In the genomic region with DNA sequence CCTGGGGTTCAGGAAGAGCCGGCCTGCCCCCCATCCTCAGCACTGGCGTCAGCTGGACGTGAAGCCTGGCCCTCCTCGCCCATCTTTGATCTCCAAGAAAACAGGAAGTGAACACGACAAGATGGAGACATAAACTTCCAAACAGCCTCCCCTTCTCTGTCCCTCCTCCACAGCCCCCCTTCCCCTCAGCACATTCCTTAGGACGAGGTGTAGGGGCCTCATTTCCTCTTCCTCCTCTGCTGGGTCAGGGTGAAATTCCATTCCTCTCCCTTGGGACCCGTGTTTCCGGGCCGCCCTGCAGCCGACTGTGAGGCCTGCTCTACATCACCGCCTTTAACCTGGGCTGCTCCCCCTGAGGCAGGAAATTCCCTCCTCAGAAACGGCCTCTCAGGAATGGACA, we compare ENCODE assay signal across 8 mouse cellular contexts. TPM values are rescaled to one million over a fixed set of nuclear protein-coding genes. Genes with fewer than 3 reads are reported as not detected.
DNase-seq lines count a peak whose midpoint lies in the region; ATAC-seq and TF ChIP-seq lines count a peak whose summit lies in the region.

No protein-coding gene starts in this region.

- no peaks in the 10 kb centered on the region for H3K36me3 ChIP-seq in kidney, embryonic 16.5 days (ENCODE audit: insufficient read depth, low read length)
- no peaks in the 10 kb centered on the region for H3K36me3 ChIP-seq in forebrain, embryonic 14.5 days (ENCODE audit: control insufficient read depth, insufficient read depth, low read length)
- H3K36me3 ChIP-seq in midbrain, embryonic 13.5 days: no peaks in the 10 kb centered on the region

- H3K27ac ChIP-seq in left cerebral cortex, adult 2 months: peak overlapping the region; percentile 71; the same call in 1 of the 2 replicates
- H3K27ac ChIP-seq in kidney, embryonic 16.5 days (ENCODE audit: low read length): peak overlapping the region; percentile 83
- H3K27ac ChIP-seq in forebrain, embryonic 14.5 days (ENCODE audit: low read depth, low read length): no peak overlapping the region
- H3K27ac ChIP-seq in midbrain, embryonic 13.5 days: no peak overlapping the region

- ATAC-seq in kidney, embryonic 16.5 days (ENCODE audit: low FRiP score, low TSS enrichment): peak; percentile 87
- no peak for ATAC-seq in erythroid progenitor cell, adult 5-6 weeks (replicated peaks; ENCODE audit: low FRiP score, poor library complexity, severe bottlenecking)
- ATAC-seq in forebrain, embryonic 14.5 days: no peak
- ATAC-seq in midbrain, embryonic 13.5 days: no peak

- H3K9me3 ChIP-seq in kidney, embryonic 16.5 days (ENCODE audit: low read length): no peaks in the 10 kb centered on the region
- no peaks in the 10 kb centered on the region for H3K9me3 ChIP-seq in forebrain, embryonic 14.5 days (replicated peaks; ENCODE audit: control insufficient read depth, low read length)
- no peaks in the 10 kb centered on the region for H3K9me3 ChIP-seq in midbrain, embryonic 13.5 days

- DNase-seq in left cerebral cortex, adult 2 months (ENCODE audit: extremely low spot score in 1 of 2, low spot score in 2 of 2): no peak
- DNase-seq in left cerebral cortex, adult 8-10 months (ENCODE audit: low spot score in 2 of 2): no peak
- DNase-seq in heart, adult 11 months: peak; percentile 99
- DNase-seq in lung, postnatal 4 days: peak; percentile 70 to 84
- no peak for DNase-seq in forebrain, embryonic 14.5 days (ENCODE audit: low spot score)

- intact Hi-C loops in left cerebral cortex, adult 2 months (cut with DNase I): loop anchor here (10.0 kb wide), 1 partner anchor 151 kb away; no protein-coding TSS in a partner anchor

- 18% methylated on average over 12 of the region's 12 CpGs for WGBS in kidney, embryonic 16.5 days
- WGBS in forebrain, embryonic 14.5 days: 78% methylated on average over 12 of the region's 12 CpGs
- 77% methylated on average over 12 of the region's 12 CpGs for WGBS in midbrain, embryonic 13.5 days

- no peak overlapping the region for H3K9ac ChIP-seq in kidney, embryonic 16.5 days (replicated peaks; ENCODE audit: low read length)
- H3K9ac ChIP-seq in forebrain, embryonic 14.5 days (ENCODE audit: low read length): no peak overlapping the region
- H3K9ac ChIP-seq in midbrain, embryonic 13.5 days (replicated peaks): no peak overlapping the region

- no peak overlapping the region for H3K4me2 ChIP-seq in kidney, embryonic 16.5 days (replicated peaks; ENCODE audit: low read depth, low read length)
- no peak overlapping the region for H3K4me2 ChIP-seq in forebrain, embryonic 14.5 days (ENCODE audit: low read length)
- H3K4me2 ChIP-seq in midbrain, embryonic 13.5 days (replicated peaks): no peak overlapping the region

- peaks cover 30% of the 10 kb centered on the region for H3K4me1 ChIP-seq in kidney, embryonic 16.5 days (ENCODE audit: insufficient read depth, low read length)
- no peaks in the 10 kb centered on the region for H3K4me1 ChIP-seq in forebrain, embryonic 14.5 days (ENCODE audit: control insufficient read depth, insufficient read depth, low read length)
- H3K4me1 ChIP-seq in midbrain, embryonic 13.5 days (replicated peaks): no peaks in the 10 kb centered on the region

- no peaks in the 10 kb centered on the region for H3K27me3 ChIP-seq in kidney, embryonic 16.5 days (ENCODE audit: insufficient read depth, low read length)
- no peaks in the 10 kb centered on the region for H3K27me3 ChIP-seq in forebrain, embryonic 14.5 days (replicated peaks; ENCODE audit: control insufficient read depth, insufficient read depth, low read length)
- H3K27me3 ChIP-seq in midbrain, embryonic 13.5 days: no peaks in the 10 kb centered on the region

- no peak overlapping the region for H3K4me3 ChIP-seq in left cerebral cortex, adult 2 months
- H3K4me3 ChIP-seq in kidney, embryonic 16.5 days (ENCODE audit: low read length): no peak overlapping the region
- no peak overlapping the region for H3K4me3 ChIP-seq in forebrain, embryonic 14.5 days (ENCODE audit: low read depth, low read length)
- H3K4me3 ChIP-seq in midbrain, embryonic 13.5 days (replicated peaks): no peak overlapping the region

- no peak for TF ChIP-seq CTCF in left cerebral cortex, adult 2 months (IDR thresholded peaks at IDR 0.05)

RNA-seq across cellular contexts. Expression of a gene that starts 9.4 kb away (rescaled TPM):
- 10 to 100 TPM; 22.2 to 23.0 TPM for total RNA-seq in left cerebral cortex, adult 2 months (2021)
- total RNA-seq in left cerebral cortex, adult 8-10 months (2022): 10 to 100 TPM; 19.5 to 22.0 (median 21.4) TPM
- 93.6 and 98.7 TPM in 2 replicates for polyA plus RNA-seq in kidney, embryonic 16.5 days (2015; fragmentation: Nextera tagmentation; extraction: Ambion mirVana)
- 5.4 and 15.5 TPM in 2 replicates for total RNA-seq in erythroid progenitor cell, adult 5-6 weeks (2015; ENCODE audit: low replicate concordance)
- 0.64 and 1.4 TPM in 2 replicates for total RNA-seq in erythroid progenitor cell, adult 5-6 weeks (2017; ENCODE audit: low replicate concordance)
- polyA plus RNA-seq in forebrain, embryonic 14.5 days (2014; fragmentation: Nextera tagmentation; extraction: Ambion mirVana): 15.0 and 23.1 TPM in 2 replicates
- 22.0 and 24.8 TPM in 2 replicates for polyA plus RNA-seq in midbrain, embryonic 13.5 days (2015; fragmentation: Nextera tagmentation; extraction: Ambion mirVana)

RNA-seq across cellular contexts. Expression of a gene that starts 34.3 kb away (rescaled TPM):
- total RNA-seq in left cerebral cortex, adult 2 months (2021): 100 to 1,000 TPM; 140 to 153 TPM
- 100 to 1,000 TPM; 143 to 158 (median 151) TPM for total RNA-seq in left cerebral cortex, adult 8-10 months (2022)
- polyA plus RNA-seq in kidney, embryonic 16.5 days (2015; fragmentation: Nextera tagmentation; extraction: Ambion mirVana): 35.7 and 39.1 TPM in 2 replicates
- total RNA-seq in erythroid progenitor cell, adult 5-6 weeks (2015; ENCODE audit: low replicate concordance): 0.84 TPM in 1 of 2 replicates, not detected in the other
- not detected in 2 replicates for total RNA-seq in erythroid progenitor cell, adult 5-6 weeks (2017; ENCODE audit: low replicate concordance)
- 60.3 and 65.9 TPM in 2 replicates for polyA plus RNA-seq in forebrain, embryonic 14.5 days (2014; fragmentation: Nextera tagmentation; extraction: Ambion mirVana)
- polyA plus RNA-seq in midbrain, embryonic 13.5 days (2015; fragmentation: Nextera tagmentation; extraction: Ambion mirVana): 62.5 and 62.9 TPM in 2 replicates

RNA-seq across cellular contexts. Expression of a gene that starts 48.1 kb away (rescaled TPM):
- 10 to 100 TPM in 1 of 2 experiments, 1 to 10 TPM in 1; 9.4 to 10.5 TPM for total RNA-seq in left cerebral cortex, adult 2 months (2021)
- 10 to 100 TPM in 1 of 4 experiments, 1 to 10 TPM in 3; 6.8 to 11.9 (median 9.1) TPM for total RNA-seq in left cerebral cortex, adult 8-10 months (2022)
- 42.3 and 45.1 TPM in 2 replicates for polyA plus RNA-seq in kidney, embryonic 16.5 days (2015; fragmentation: Nextera tagmentation; extraction: Ambion mirVana)
- not detected in 2 replicates for total RNA-seq in erythroid progenitor cell, adult 5-6 weeks (2015; ENCODE audit: low replicate concordance)
- 1.5 and 3.7 TPM in 2 replicates for total RNA-seq in erythroid progenitor cell, adult 5-6 weeks (2017; ENCODE audit: low replicate concordance)
- 10.9 and 14.3 TPM in 2 replicates for polyA plus RNA-seq in forebrain, embryonic 14.5 days (2014; fragmentation: Nextera tagmentation; extraction: Ambion mirVana)
- 16.5 and 16.6 TPM in 2 replicates for polyA plus RNA-seq in midbrain, embryonic 13.5 days (2015; fragmentation: Nextera tagmentation; extraction: Ambion mirVana)

RNA-seq across cellular contexts. Expression of a gene that starts 56.3 kb away (rescaled TPM):
- 100 to 1,000 TPM; 122 to 133 TPM for total RNA-seq in left cerebral cortex, adult 2 months (2021)
- 100 to 1,000 TPM; 110 to 142 (median 119) TPM for total RNA-seq in left cerebral cortex, adult 8-10 months (2022)
- polyA plus RNA-seq in kidney, embryonic 16.5 days (2015; fragmentation: Nextera tagmentation; extraction: Ambion mirVana): 18.5 and 18.6 TPM in 2 replicates
- not detected in 2 replicates for total RNA-seq in erythroid progenitor cell, adult 5-6 weeks (2015; ENCODE audit: low replicate concordance)
- 0.64 and 3.9 TPM in 2 replicates for total RNA-seq in erythroid progenitor cell, adult 5-6 weeks (2017; ENCODE audit: low replicate concordance)
- polyA plus RNA-seq in forebrain, embryonic 14.5 days (2014; fragmentation: Nextera tagmentation; extraction: Ambion mirVana): 4.7 and 5.7 TPM in 2 replicates
- 10.1 and 11.3 TPM in 2 replicates for polyA plus RNA-seq in midbrain, embryonic 13.5 days (2015; fragmentation: Nextera tagmentation; extraction: Ambion mirVana)

RNA-seq across cellular contexts. Expression of a gene that starts 57.0 kb away (rescaled TPM):
- total RNA-seq in left cerebral cortex, adult 2 months (2021): 100 to 1,000 TPM; 129 to 134 TPM
- total RNA-seq in left cerebral cortex, adult 8-10 months (2022): 100 to 1,000 TPM in 2 of 4 experiments, 10 to 100 TPM in 2; 95.8 to 114 (median 105) TPM
- polyA plus RNA-seq in kidney, embryonic 16.5 days (2015; fragmentation: Nextera tagmentation; extraction: Ambion mirVana): 113 and 115 TPM in 2 replicates
- total RNA-seq in erythroid progenitor cell, adult 5-6 weeks (2015; ENCODE audit: low replicate concordance): 17.2 and 33.9 TPM in 2 replicates
- total RNA-seq in erythroid progenitor cell, adult 5-6 weeks (2017; ENCODE audit: low replicate concordance): 26.2 and 29.3 TPM in 2 replicates
- polyA plus RNA-seq in forebrain, embryonic 14.5 days (2014; fragmentation: Nextera tagmentation; extraction: Ambion mirVana): 72.9 and 75.1 TPM in 2 replicates
- 78.5 and 84.5 TPM in 2 replicates for polyA plus RNA-seq in midbrain, embryonic 13.5 days (2015; fragmentation: Nextera tagmentation; extraction: Ambion mirVana)

Comparison
In these comparisons a context has a peak if more than half of its experiments do, and no peak if none do; other contexts are left out.
1. DNase-seq: peak in heart, adult 11 months (single experiment) and lung, postnatal 4 days (2 of 2); none in left cerebral cortex, adult 2 months (0 of 2), left cerebral cortex, adult 8-10 months (0 of 2) and forebrain, embryonic 14.5 days (single experiment).
2. H3K27ac ChIP-seq: peak in left cerebral cortex, adult 2 months (single experiment) and kidney, embryonic 16.5 days (single experiment); none in forebrain, embryonic 14.5 days (single experiment) and midbrain, embryonic 13.5 days (single experiment).
3. RNA of a gene that starts 34.3 kb away (total RNA-seq): 140 to 153 TPM in left cerebral cortex, adult 2 months and 143 to 158 TPM in left cerebral cortex, adult 8-10 months; 0.84 TPM in erythroid progenitor cell, adult 5-6 weeks; every median in the first group is over 10 times any median in the second.